Mouse (Mus musculus) neural tube, embryonic 11.5 days (tissue): ENCODE data around the gene Ccdc162. TPM values are rescaled to one million over a fixed set of nuclear protein-coding genes. Genes with fewer than 3 reads are reported as not detected.
"Not testable (repeated sequence)": the region's sequence is repeated elsewhere in the genome, so short reads cannot be mapped to it uniquely, and the experiment has no call there.

Experiments
- ATAC-seq: fragments of 200-750 bp; cut with Nextera tagmentation; 2 replicates; pipeline ENCODE4 v1.8.0; 2017; ENCODE audit warnings: moderate number of reproducible peaks, mild to moderate bottlenecking, moderate TSS enrichment, moderate library complexity; ENCODE audit not compliant: insufficient read depth, low FRiP score, low TSS enrichment
- DNase-seq: peaks from one replicate; pipeline ENCODE4 v3.0.0-alpha.2; 2015; ENCODE audit warnings: low spot score
- H3K27ac ChIP-seq: fragments of 300-500 bp; sonication (generic); 2 replicates; pipeline ENCODE4 v1.5.1; 2014; ENCODE audit warnings: low read depth, mild to moderate bottlenecking, low read length
- H3K27me3 ChIP-seq: fragments of 300-500 bp; sonication (generic); 2 replicates; pipeline ENCODE4 v1.6.1; 2014; ENCODE audit warnings: mild to moderate bottlenecking, low read length, mixed read lengths; ENCODE audit not compliant: control insufficient read depth, insufficient read depth
- H3K36me3 ChIP-seq: fragments of 300-500 bp; sonication (generic); 2 replicates; pipeline ENCODE4 v1.6.1; 2014; ENCODE audit warnings: mild to moderate bottlenecking, low read length, moderate library complexity, mixed read lengths; ENCODE audit not compliant: control insufficient read depth, insufficient read depth
- H3K4me1 ChIP-seq: fragments of 300-500 bp; sonication (generic); 2 replicates; pipeline ENCODE4 v1.6.1; 2014; ENCODE audit warnings: low read length, mixed read lengths; ENCODE audit not compliant: control insufficient read depth, insufficient read depth
- H3K4me2 ChIP-seq: fragments of 300-500 bp; sonication (generic); 2 replicates; pipeline ENCODE4 v1.6.1; 2014; ENCODE audit warnings: low read depth, mild to moderate bottlenecking, moderate library complexity
- H3K4me3 ChIP-seq: fragments of 300-500 bp; sonication (generic); 2 replicates; pipeline ENCODE4 v1.5.1; 2014; ENCODE audit warnings: low read depth, low read length
- H3K9ac ChIP-seq: fragments of 300-500 bp; sonication (generic); 2 replicates; pipeline ENCODE4 v1.6.1; 2014; ENCODE audit warnings: mild to moderate bottlenecking, low read length
- H3K9me3 ChIP-seq: fragments of 300-500 bp; sonication (generic); 2 replicates; pipeline ENCODE4 v1.6.1; 2016; ENCODE audit warnings: low read length; ENCODE audit not compliant: control insufficient read depth
- WGBS: fragments of 180-500 bp; shearing (Covaris S2); extraction: QIAGEN DNeasy Blood & Tissue Kit; methylation state at CpG from one replicate; pipeline ENCODE4 v1.1.7; 2014; 5-methylcytosine and 5-hydroxymethylcytosine counted together
- polyA plus RNA-seq: library from polyadenylated mRNA; unstranded; fragments of >200 nt; fragmentation: Nextera tagmentation; extraction: Ambion mirVana; gene quantifications from 2 replicates; pipeline ENCODE4 v1.2.1, GENCODE M21; 2014

Gene Ccdc162
- polyA plus RNA-seq, 1 experiment from 2014 or later, result 0.28 TPM

DNA sequence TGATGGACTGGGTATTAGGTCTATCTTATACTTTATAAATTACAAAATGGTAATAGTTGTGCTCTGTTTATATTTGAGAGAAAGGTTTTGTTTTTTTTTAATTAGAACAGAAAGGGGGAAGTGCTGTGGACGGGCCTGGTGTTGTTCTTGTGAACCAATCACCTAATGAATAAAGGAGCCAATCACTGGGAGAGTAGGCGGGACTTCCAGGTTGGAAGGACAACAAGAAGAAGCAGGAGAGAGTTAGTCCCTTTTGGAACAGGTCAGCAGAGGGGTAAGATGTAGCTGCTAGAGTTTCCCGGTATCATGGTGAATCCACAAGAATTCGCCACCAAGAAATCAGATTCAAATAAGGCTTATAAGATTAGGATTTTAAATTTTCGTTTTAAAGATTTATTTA lies 46.2 kb downstream of the Ccdc162 start:
- H3K4me2 ChIP-seq, result no peak overlapping the region
- DNase-seq (no peak), ATAC-seq (no peak)
- H3K36me3 ChIP-seq, result no peaks in the 10 kb centered on the region
- no peaks in the 10 kb centered on the region for H3K9me3 ChIP-seq
- no peaks in the 10 kb centered on the region for H3K4me1 ChIP-seq
- H3K27me3 ChIP-seq, result no peaks in the 10 kb centered on the region
- no peak overlapping the region for H3K9ac ChIP-seq
- H3K27ac ChIP-seq, result no peak overlapping the region
- WGBS, result 85% methylated on average over 5 of the region's 5 CpGs
- no peak overlapping the region for H3K4me3 ChIP-seq

- WGBS, result 95% methylated on average over 1 of the region's 1 CpGs
- H3K27me3 ChIP-seq, result no peaks in the 10 kb centered on the region
- no peak for ATAC-seq
Observed at GRCm38 (mm10) chr10:41665498-41665897, 50.9 kb downstream of the Ccdc162 start.

DNA sequence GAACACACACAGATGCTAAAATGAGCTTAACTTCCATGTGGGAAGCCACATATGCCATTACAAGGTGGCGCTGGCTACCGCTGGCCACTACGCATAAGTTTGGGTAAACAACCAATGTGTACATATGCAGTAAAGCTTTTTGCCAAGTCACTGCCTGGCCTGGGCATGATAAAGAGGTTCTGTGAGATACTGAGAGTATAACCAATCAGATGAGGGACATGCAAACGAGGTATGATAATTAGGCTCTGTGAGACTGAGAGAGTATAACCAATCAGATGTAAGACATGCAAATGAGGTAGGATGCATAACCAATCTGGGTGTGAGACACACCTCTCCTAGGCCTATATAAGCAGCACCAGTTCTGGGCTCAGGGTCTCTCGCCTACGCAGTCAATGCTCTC lies 56.8 kb downstream of the Ccdc162 start:
- DNase-seq, H3K4me1 ChIP-seq, H3K27ac ChIP-seq, H3K27me3 ChIP-seq, H3K4me2 ChIP-seq, H3K9me3 ChIP-seq, ATAC-seq, H3K9ac ChIP-seq, H3K4me3 ChIP-seq, H3K36me3 ChIP-seq: not testable (repeated sequence)
- WGBS, result 91% methylated on average over 6 of the region's 6 CpGs

More at GRCm38 (mm10) chr10:41665498-41665897, 50.9 kb downstream of the Ccdc162 start:
- H3K36me3 ChIP-seq, result no peaks in the 10 kb centered on the region
- no peaks in the 10 kb centered on the region for H3K9me3 ChIP-seq
- no peak overlapping the region for H3K4me2 ChIP-seq
- DNase-seq, result no peak
- H3K9ac ChIP-seq, result no peak overlapping the region
- no peaks in the 10 kb centered on the region for H3K4me1 ChIP-seq
- H3K4me3 ChIP-seq, result no peak overlapping the region
- no peak overlapping the region for H3K27ac ChIP-seq

- not testable (repeated sequence) for DNase-seq, ATAC-seq, H3K27me3 ChIP-seq
Observed at GRCm38 (mm10) chr10:41655684-41656083, 60.8 kb downstream of the Ccdc162 start.

GRCm38 (mm10) chr10:41652988-41653387 lies 63.4 kb downstream of the Ccdc162 start:
- 87% methylated on average over 7 of the region's 7 CpGs for WGBS
- H3K9me3 ChIP-seq, result no peaks in the 10 kb centered on the region
- ATAC-seq (no peak), DNase-seq (no peak)
- H3K4me2 ChIP-seq, result no peak overlapping the region
- H3K36me3 ChIP-seq, result no peaks in the 10 kb centered on the region
- H3K27me3 ChIP-seq, result no peaks in the 10 kb centered on the region
- H3K4me3 ChIP-seq, result no peak overlapping the region
- H3K4me1 ChIP-seq, result no peaks in the 10 kb centered on the region
- no peak overlapping the region for H3K27ac ChIP-seq
- no peak overlapping the region for H3K9ac ChIP-seq

More at GRCm38 (mm10) chr10:41655684-41656083, 60.8 kb downstream of the Ccdc162 start:
- H3K9me3 ChIP-seq, H3K4me3 ChIP-seq, H3K36me3 ChIP-seq, H3K4me2 ChIP-seq, H3K27ac ChIP-seq, H3K4me1 ChIP-seq, H3K9ac ChIP-seq: not testable (repeated sequence)

- Histone ChIP-seq H3K4me2 (no peak overlapping the region), H3K36me3 (no peaks in the 10 kb centered on the region), H3K9me3 (no peaks in the 10 kb centered on the region), H3K4me1 (no peaks in the 10 kb centered on the region), H3K27me3 (no peaks in the 10 kb centered on the region), H3K27ac (no peak overlapping the region), H3K4me3 (no peak overlapping the region), H3K9ac (no peak overlapping the region)
- DNase-seq, result no peak
- WGBS, result 52% methylated on average over 6 of the region's 6 CpGs
- no peak for ATAC-seq
Observed at GRCm38 (mm10) chr10:41652094-41652775, 64.2 kb downstream of the Ccdc162 start.

GRCm38 (mm10) chr10:41651532-41651931 lies 64.9 kb downstream of the Ccdc162 start:
- no peaks in the 10 kb centered on the region for H3K27me3 ChIP-seq
- no peak overlapping the region for H3K9ac ChIP-seq
- H3K4me1 ChIP-seq, result no peaks in the 10 kb centered on the region
- H3K36me3 ChIP-seq, result no peaks in the 10 kb centered on the region
- no peak for DNase-seq
- H3K4me2 ChIP-seq, result no peak overlapping the region
- H3K9me3 ChIP-seq, result no peaks in the 10 kb centered on the region
- H3K27ac ChIP-seq, result no peak overlapping the region
- 93% methylated on average over 3 of the region's 3 CpGs for WGBS
- ATAC-seq, result no peak
- H3K4me3 ChIP-seq, result no peak overlapping the region

DNA sequence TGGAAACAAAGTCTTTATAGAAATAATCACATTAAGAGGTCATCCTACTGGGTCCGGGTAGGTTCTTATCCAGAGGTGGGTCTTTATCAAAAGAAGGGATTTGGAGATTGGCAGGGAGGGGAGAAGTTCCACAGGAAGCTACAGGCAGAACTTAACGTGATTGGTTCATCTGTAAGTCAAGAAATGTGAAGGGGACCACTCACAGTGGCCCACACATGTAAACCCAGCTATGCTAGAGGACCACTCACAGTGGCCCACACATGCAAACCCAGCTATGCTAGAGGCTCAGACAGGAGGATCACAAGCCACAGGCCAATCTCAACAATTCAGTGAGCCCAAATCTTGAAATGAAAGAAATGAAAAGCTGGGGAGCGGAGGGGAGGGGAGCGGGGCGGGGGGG lies 67.2 kb downstream of the Ccdc162 start:
- ATAC-seq (no peak), DNase-seq (no peak)
- 72% methylated on average over 4 of the region's 5 CpGs for WGBS
- no peaks in the 10 kb centered on the region for H3K27me3 ChIP-seq
- H3K4me2 ChIP-seq, result no peak overlapping the region
- no peak overlapping the region for H3K4me3 ChIP-seq
- no peaks in the 10 kb centered on the region for H3K9me3 ChIP-seq
- no peak overlapping the region for H3K27ac ChIP-seq
- H3K4me1 ChIP-seq, result no peaks in the 10 kb centered on the region
- no peak overlapping the region for H3K9ac ChIP-seq
- H3K36me3 ChIP-seq, result no peaks in the 10 kb centered on the region

- Histone ChIP-seq H3K4me1 (no peaks in the 10 kb centered on the region), H3K4me2 (no peak overlapping the region), H3K4me3 (no peak overlapping the region), H3K9me3 (no peaks in the 10 kb centered on the region), H3K27ac (no peak overlapping the region), H3K27me3 (no peaks in the 10 kb centered on the region), H3K36me3 (no peaks in the 10 kb centered on the region), H3K9ac (no peak overlapping the region)
- no peak for DNase-seq
- WGBS, result 65% methylated on average over 3 of the region's 3 CpGs
- ATAC-seq, result no peak
Observed at GRCm38 (mm10) chr10:41638776-41639175, 77.7 kb downstream of the Ccdc162 start.
